Mouse (Mus musculus) urinary bladder, postnatal 4 days (tissue): Measurements from ENCODE around the gene Rab42.
A peak's percentile ranks its signal among the peaks of the same experiment; 100 is the strongest.

ENCODE experiments used
- DNase-seq, 2 experiments: peaks; one replicate each; pipeline ENCODE4 v3.0.0; 2021 to 2022; ENCODE audit warnings: low spot score in 2 of 2

Gene Rab42

DNA sequence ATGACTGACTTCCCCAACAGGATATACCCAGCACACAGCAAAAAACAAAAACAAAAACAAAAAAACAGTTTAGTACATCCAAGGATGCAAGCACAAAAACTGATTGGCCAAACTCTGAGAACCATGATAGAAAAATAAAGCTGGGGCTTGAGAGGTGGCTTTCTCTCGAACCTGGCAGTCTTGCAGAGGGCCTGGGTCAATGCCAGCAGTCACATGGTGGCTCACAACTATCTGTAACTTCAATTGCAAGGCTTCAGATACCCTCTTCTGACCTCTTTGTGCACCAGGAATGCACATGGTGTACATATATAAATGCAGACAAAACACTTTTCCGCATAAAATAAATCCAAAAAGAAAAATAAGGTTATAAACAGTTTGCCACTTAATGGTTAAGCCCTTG is 30.0 kb downstream of the Rab42 start:
- no peak for DNase-seq

DNA sequence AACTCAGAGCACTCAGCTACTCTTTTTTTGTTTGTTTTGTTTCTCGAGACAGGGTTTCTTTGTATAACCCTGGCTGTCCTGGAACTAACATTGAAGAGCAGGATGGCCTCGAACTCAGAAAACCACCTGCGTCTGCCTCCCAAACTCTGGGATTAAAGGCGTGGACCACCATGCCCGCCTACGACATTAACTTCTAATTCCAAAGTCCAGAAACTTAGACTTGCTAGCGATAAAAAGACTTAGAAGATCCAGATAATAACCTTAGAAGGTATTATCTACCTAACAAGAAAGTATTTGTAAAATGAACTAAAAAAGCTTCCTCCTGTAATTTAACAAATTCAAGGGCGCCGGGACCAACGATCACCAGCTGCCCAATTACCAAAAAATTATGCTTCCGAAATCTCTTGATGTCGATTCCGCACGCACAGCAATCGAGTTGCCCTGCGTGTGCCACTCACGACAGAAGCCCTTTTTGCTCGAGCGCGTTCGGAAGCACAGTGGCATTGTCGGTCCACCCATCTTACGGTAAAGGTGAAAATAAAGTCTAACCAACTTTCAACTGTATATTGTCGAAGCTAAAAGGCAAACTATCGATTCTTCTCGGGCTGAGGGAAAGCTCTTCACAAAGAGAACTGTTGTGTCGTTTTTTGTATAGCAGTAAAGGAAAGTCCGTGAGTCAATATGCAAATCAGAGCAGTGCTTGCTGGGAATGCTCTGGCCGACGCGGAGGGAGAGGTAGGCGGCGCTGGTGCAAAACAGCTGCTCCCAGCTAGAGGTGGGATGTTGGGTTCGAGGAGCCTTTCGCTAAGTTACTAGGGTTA is 33.2 kb downstream of the Rab42 start:
- DNase-seq = peak; percentile 74 to 84

DNA sequence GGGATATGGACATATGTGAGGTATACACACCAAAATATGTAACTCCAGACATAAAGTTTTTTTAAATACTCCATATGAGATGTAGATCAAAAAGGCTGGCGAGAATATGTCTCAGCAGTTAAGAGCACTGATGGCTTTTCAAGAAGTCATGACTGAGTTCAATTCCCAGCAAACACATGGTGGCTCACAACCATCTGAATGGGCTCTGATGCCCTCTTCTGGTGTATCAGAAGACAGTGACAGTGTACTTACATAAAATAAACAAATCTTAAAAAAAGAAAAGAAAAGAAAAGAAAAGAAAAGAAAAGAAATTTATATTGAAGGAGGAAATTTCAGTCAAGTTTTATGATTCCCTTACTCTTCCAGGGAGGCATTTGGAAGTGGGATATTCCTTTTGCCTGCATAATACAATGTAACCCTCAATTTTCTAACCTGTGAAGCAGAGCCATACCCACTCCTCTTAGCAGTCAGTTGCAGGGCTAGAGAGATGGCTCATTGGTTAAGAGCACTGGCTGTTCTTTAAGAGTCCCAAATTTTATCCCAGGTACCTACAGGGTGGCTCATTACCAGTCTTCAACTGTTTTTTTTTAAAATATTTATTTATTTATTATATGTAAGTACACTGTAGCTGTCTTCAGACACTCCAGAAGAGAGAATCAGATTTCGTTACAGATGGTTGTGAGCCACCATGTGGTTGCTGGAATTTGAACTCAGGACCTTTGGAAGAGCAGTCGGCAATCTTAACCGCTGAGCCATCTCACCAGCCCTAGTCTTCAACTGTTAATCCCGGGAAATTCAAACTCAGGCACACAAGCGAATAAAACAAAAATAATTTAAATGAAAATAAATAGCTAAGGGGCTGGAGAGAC is 34.1 kb downstream of the Rab42 start:
- DNase-seq = no peak

DNA sequence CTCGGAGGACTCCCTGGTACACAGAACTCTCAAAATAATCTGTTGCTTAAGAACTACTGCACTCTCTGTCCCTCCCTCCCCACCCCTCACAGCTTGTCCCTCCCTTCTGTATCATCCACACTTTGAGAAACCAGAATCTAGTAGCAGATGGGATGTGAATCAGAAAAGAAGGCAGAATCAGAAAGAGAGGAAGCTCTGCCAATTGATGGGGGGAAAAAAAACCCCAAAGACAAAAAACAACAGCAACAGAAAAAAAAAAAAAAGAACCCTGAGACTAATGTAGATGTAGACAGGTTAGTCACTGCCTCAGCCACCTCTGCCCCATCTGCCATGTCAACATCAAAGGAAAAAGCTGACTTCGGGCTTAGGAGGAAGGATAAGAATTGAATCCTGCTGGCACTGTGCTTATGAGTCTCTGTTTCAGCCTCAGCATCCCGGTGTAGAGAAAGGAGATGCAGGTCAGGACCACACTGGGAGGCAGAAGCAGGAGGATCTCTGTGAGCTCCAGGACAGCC is 36.3 kb downstream of the Rab42 start:
- DNase-seq = no peak

DNA sequence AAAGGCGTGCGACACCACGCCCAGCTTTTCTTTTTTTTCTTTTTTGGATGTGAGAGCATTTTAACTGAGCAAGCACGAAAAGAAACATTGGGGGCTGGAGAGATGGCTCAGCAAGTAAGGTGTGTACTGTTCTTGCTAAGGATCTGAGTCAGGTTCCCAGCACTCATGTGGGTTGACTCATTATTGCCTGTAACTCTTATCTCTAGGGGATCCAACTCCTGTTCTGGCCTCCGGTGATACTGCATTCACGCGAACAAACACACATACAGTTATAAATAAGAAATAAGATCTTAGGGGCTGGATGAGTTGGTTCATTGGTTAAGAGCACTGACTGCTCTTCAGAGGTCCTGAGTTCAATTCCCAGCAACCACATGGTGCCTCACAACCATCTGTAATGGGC is 39.9 kb downstream of the Rab42 start:
- DNase-seq = no peak

DNA sequence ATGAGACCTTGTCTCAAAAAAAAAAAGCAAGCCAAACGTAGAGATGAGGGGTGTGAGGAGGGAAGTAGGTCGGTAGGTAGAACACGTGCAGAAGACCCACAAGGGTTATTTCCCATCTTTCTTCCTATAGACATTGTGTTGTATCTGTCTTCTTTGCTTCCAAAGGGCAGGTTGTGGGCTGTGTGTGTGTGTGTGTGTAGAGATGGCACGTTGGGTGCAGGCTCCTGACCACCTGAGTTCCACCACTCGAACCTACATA is 40.9 kb downstream of the Rab42 start:
- DNase-seq = no peak

DNA sequence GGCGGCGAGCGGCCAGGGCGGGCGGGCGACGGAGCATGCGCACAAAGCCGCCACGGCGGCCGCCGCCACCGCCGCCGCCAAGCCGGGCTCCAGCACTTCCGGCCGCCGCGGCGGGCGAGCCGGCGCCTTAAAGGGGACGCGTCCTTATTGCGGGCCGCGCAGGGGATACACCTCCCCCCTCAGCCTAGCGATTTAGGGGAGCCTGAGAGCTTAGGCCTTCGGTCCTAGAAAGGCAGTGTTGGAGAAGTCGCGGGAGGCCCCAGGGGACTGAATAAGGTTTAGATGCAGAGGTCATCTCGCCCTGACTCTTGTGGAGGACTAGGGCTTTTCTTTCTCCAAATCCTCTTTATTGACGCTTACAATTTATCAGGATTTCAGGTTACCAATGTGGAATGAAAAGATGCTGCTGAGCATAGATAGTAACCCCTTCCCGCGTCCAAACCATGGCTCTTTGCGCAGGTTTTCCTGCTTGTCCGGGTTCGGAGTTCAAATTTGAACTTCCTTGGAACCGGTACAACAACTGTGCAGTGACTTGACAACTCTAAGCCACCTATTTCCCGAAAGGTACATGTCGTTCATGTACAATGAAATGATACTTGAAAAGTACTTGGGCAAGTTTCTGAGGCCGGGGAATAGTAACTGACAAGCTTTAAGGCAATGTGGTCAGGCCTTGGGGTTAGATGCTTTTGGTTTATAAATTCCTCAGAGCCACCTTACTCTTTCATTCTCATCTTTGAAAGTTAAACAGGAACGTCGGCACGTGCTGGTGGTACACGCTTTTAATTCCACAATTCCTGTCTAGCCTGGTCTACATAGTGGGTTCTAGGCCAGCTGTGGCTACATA is 41.4 kb downstream of the Rab42 start, which contains the start of gene Gmeb1:
Gmeb1 (minus strand) TSS at position 89 of the 844 bp plus-strand sequence.
- DNase-seq = peak; percentile 69 to 75

DNA sequence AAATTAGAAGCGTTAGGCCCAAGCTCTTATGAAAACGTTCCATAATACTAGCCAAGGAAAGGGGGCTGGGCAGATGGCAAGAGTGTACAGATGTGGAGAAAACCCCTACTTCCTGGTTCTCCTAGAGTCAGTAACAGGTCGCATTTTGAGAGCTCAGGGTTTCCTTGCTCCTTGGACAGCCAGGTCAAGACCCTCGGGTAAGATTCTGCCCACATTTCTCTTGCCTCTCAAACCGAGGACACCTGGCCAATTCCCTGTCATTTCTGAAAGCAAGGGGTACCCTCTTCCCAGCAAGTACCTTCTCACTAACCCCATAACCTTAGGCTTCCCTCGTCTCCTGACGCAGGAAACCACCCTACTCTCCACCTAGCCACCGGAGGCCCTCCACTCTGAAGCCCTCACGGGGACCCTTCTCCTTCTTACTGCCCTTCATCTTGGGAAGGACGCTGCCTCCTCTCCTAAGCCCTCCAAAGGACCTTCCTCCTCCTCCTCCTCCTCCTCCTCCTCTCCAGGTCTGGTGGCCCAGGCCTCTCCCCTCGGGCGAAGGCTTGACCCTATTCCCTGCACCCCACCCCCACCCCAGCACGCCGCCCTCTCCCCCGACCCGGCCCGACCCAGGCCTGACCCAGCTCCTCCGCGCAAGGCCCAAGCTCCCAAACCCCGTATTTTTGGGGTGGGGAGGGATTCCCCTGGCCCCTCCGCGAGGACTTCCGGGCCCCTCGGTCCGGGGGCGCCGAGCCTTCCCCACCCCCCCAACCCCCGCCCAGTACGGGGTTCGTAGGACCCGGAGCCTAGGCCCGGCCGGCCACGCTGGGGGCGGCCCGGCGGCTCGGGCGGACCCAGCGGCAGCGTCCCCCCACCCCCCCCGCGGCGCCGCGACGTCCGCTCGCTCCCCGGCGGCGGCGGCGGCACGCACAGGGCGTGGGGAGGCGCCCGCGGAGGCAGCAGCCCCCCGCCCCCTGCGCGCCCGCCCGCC is 42.5 kb downstream of the Rab42 start:
- peak in 1 of 2 experiments; percentile 61 for DNase-seq

DNA sequence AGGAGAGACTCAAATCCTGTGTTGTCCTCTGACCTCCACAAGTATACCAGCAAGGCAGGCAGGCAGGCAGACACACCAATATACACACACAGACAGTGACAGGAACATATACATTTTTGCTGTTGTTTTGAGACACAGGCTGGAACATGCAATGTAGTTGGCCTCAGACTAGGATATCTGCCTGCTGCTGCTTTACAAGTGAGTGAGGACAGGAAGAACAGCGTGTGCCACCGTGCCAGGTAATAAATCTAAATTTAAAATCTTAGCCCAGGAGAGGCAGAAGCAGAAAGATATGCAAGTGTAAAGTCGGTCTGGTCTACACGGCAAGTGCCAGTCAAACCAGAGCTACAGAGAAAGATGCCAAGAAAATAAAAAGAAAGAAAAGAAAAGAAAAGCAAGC is 43.9 kb downstream of the Rab42 start:
- no peak for DNase-seq

DNA sequence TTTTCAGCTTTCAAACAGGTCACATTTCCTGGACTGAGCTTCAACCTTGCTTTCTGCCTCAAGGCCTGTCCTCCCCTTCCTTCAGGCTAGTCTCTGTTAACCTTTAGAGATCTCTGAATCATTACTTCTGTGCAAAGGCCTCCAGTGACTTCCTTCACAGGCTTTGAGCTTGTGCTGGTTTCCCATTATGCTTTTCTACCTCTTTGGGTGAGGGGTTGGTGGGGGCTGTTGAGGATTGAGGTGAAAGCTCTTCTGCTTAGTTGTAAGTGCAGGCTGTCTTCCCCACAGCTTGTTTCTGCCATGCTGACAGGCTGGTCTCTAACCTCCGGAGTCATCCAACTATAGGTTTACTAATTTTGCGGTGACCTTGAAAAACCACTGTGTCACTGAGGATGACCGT is 46.8 kb downstream of the Rab42 start:
- DNase-seq = no peak

DNA sequence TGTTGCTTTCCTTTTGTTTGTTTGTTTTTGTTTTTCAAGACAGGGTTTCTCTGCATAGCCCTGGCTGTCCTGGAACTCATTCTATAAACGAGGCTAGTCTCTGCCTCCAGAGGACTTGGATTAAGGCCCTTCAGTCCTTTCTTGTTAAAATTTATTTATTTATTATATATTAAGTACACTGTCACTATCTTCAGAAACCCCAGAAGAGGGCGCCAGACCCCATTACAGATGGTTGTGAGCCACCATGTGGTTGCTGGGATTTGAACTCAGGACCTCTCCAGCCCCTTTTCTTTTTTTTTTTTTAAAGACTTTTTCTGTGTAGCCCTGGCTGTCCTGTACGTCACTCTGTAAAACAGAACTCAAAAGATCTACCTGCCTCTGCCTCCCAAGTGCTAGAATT is 48.2 kb downstream of the Rab42 start:
- no peak for DNase-seq

DNA sequence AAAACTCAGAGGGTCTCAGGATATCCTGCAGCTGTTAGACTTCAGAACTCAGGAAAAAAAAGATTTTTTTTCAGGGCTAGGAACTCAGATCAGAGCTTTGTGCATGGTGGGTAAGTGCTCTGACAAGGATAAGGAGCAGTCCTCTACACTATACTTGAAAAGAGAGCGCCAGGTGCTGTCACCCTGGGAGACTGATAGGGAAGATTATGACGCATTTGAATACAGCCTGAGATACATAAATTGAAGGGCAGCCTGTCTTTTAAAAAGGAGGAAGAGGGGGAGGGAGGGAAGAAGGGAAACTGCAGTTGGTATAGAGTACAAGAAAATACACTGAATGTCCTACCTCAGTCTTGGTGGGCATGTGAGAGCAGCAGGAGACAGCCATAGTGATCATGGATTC is 49.6 kb downstream of the Rab42 start:
- no peak for DNase-seq

DNA sequence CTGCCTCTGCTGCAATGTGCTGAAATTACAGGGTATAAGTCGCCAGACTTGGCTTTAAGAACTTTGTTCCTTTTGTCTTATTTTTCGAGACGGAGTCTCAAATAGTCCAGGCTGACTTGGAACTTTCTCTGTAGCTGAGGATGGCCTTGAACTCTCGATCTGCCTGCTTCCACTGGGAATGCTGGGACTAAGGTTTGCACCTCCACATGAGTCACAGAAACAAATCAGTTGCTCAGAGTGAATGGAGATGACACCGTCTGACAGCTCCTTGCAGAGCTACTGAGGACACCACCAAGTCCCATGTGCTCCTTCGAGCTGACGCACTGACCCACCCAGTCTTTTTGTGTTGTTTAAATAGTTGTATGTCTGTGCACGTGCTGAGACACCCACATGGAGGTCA is 50.1 kb downstream of the Rab42 start:
- no peak for DNase-seq
